ENCODE assay signal across 20 mouse cellular contexts in genomic region chr16:51917540-51917939, GRCm38 (mm10).
DNase-seq lines count a peak whose midpoint lies in the region; ATAC-seq and TF ChIP-seq lines count a peak whose summit lies in the region.
"Had no signal": no experiment of that assay in that cellular context is flagged by ENCODE, and none has a peak within 500 bp of the region (broad histone marks: within the 10 kb centered on the region; RNA-seq: fewer than 3 reads in every experiment).

No protein-coding gene starts in this region.

- no peak for DNase-seq in hindbrain, embryonic 11.5 days (ENCODE audit: low spot score)
- no peak for DNase-seq in hindbrain, embryonic 14.5 days (ENCODE audit: low spot score)
- DNase-seq: adrenal gland, adult 2 months; adrenal gland, postnatal 14 days; B cell, adult 2 months; cerebellum, adult 11 months; cerebellum, adult 2 months; cerebellum, adult 9-11 months; cerebellum, postnatal 25 days; gastrocnemius, adult 2 months; gastrocnemius, postnatal 14 days; heart, adult 11 months; kidney, adult 11 months had no signal

- no peak for TF ChIP-seq CTCF in C2C12 (IDR thresholded peaks at IDR 0.05; ENCODE audit: control insufficient read depth, insufficient read depth, insufficient read length)

- WGBS in hindbrain, embryonic 11.5 days = 45% methylated on average over 2 of the region's 2 CpGs
- 45% methylated on average over 2 of the region's 2 CpGs for WGBS in hindbrain, embryonic 14.5 days
- 44% methylated on average over 2 of the region's 2 CpGs for WGBS in midbrain, embryonic 12.5 days
- 38% methylated on average over 2 of the region's 2 CpGs for WGBS in midbrain, embryonic 15.5 days
- 44% methylated on average over 2 of the region's 2 CpGs for WGBS in forebrain, embryonic 13.5 days

- H3K4me3 ChIP-seq in hindbrain, embryonic 11.5 days (ENCODE audit: low read depth, low read length) = no peak overlapping the region
- H3K4me3 ChIP-seq in hindbrain, embryonic 14.5 days (replicated peaks; ENCODE audit: low read length) = no peak overlapping the region
- H3K4me3 ChIP-seq in midbrain, embryonic 12.5 days = no peak overlapping the region
- no peak overlapping the region for H3K4me3 ChIP-seq in midbrain, embryonic 15.5 days
- no peak overlapping the region for H3K4me3 ChIP-seq in C2C12 (ENCODE audit: insufficient read depth, poor library complexity, severe bottlenecking)
- no peak overlapping the region for H3K4me3 ChIP-seq in forebrain, embryonic 13.5 days
- H3K4me3 ChIP-seq: forebrain, embryonic 10.5 days; gastrocnemius, adult 2 months had no signal

- H3K4me1 ChIP-seq in hindbrain, embryonic 11.5 days (replicated peaks; ENCODE audit: control insufficient read depth, insufficient read depth, low read length) = no peaks in the 10 kb centered on the region
- peaks cover 20% of the 10 kb centered on the region for H3K4me1 ChIP-seq in hindbrain, embryonic 14.5 days (replicated peaks; ENCODE audit: control insufficient read depth, insufficient read depth, low read length)
- peaks cover 20% of the 10 kb centered on the region for H3K4me1 ChIP-seq in midbrain, embryonic 12.5 days
- peaks cover 21% of the 10 kb centered on the region for H3K4me1 ChIP-seq in midbrain, embryonic 15.5 days
- H3K4me1 ChIP-seq in forebrain, embryonic 13.5 days = peaks cover 20% of the 10 kb centered on the region; the same call in 1 of the 2 replicates

- no peak overlapping the region for H3ac ChIP-seq in C2C12 (ENCODE audit: control insufficient read depth, insufficient read length, low read depth)

- ATAC-seq in hindbrain, embryonic 11.5 days (ENCODE audit: low FRiP score) = no peak
- no peak for ATAC-seq in hindbrain, embryonic 14.5 days (ENCODE audit: low FRiP score)
- no peak for ATAC-seq in midbrain, embryonic 12.5 days (ENCODE audit: low FRiP score, low read depth)
- no peak for ATAC-seq in midbrain, embryonic 15.5 days (replicated peaks)
- ATAC-seq in forebrain, embryonic 13.5 days = no peak

- H3K79me3 ChIP-seq in C2C12 (ENCODE audit: low read depth) = no peaks in the 10 kb centered on the region

- peak overlapping the region; percentile 7; the same call in 1 of the 2 replicates for H3K27ac ChIP-seq in hindbrain, embryonic 11.5 days (ENCODE audit: low read depth, low read length)
- H3K27ac ChIP-seq in hindbrain, embryonic 14.5 days = no peak overlapping the region
- peak overlapping the region; percentile 64; the same call in 1 of the 2 replicates for H3K27ac ChIP-seq in midbrain, embryonic 12.5 days (replicated peaks)
- H3K27ac ChIP-seq in midbrain, embryonic 15.5 days = no peak overlapping the region
- H3K27ac ChIP-seq in forebrain, embryonic 13.5 days = no peak overlapping the region
- H3K27ac ChIP-seq: forebrain, embryonic 10.5 days; gastrocnemius, adult 2 months had no signal

- H3K9me3 ChIP-seq in hindbrain, embryonic 11.5 days (ENCODE audit: control insufficient read depth, low read length) = no peaks in the 10 kb centered on the region
- peaks cover 3% of the 10 kb centered on the region; the same call in 1 of the 2 replicates for H3K9me3 ChIP-seq in hindbrain, embryonic 14.5 days (ENCODE audit: control insufficient read depth, low read length)
- no peaks in the 10 kb centered on the region for H3K9me3 ChIP-seq in midbrain, embryonic 12.5 days
- no peaks in the 10 kb centered on the region for H3K9me3 ChIP-seq in midbrain, embryonic 15.5 days
- H3K9me3 ChIP-seq in forebrain, embryonic 13.5 days (replicated peaks) = no peaks in the 10 kb centered on the region
- H3K9me3 ChIP-seq: forebrain, embryonic 10.5 days had no signal

- no peak overlapping the region for H3K9ac ChIP-seq in hindbrain, embryonic 11.5 days (ENCODE audit: low read depth, low read length)
- no peak overlapping the region for H3K9ac ChIP-seq in hindbrain, embryonic 14.5 days
- H3K9ac ChIP-seq in midbrain, embryonic 12.5 days (replicated peaks) = no peak overlapping the region
- no peak overlapping the region for H3K9ac ChIP-seq in midbrain, embryonic 15.5 days
- no peak overlapping the region for H3K9ac ChIP-seq in forebrain, embryonic 13.5 days
- H3K9ac ChIP-seq: forebrain, postnatal 0 days had no signal

- H3K36me3 ChIP-seq in hindbrain, embryonic 11.5 days (ENCODE audit: control insufficient read depth, insufficient read depth, low read length) = no peaks in the 10 kb centered on the region
- no peaks in the 10 kb centered on the region for H3K36me3 ChIP-seq in hindbrain, embryonic 14.5 days (replicated peaks; ENCODE audit: control insufficient read depth, insufficient read depth)
- H3K36me3 ChIP-seq in midbrain, embryonic 12.5 days = no peaks in the 10 kb centered on the region
- H3K36me3 ChIP-seq in midbrain, embryonic 15.5 days (replicated peaks) = no peaks in the 10 kb centered on the region
- H3K36me3 ChIP-seq in C2C12 (ENCODE audit: control insufficient read depth, insufficient read depth) = no peaks in the 10 kb centered on the region
- H3K36me3 ChIP-seq in forebrain, embryonic 13.5 days (ENCODE audit: poor library complexity, severe bottlenecking) = no peaks in the 10 kb centered on the region
- H3K36me3 ChIP-seq: forebrain, embryonic 10.5 days had no signal

- H3K27me3 ChIP-seq in hindbrain, embryonic 11.5 days (ENCODE audit: control insufficient read depth, insufficient read depth, low read length) = no peaks in the 10 kb centered on the region
- no peaks in the 10 kb centered on the region for H3K27me3 ChIP-seq in hindbrain, embryonic 14.5 days (ENCODE audit: control insufficient read depth, insufficient read depth, low read length)
- no peaks in the 10 kb centered on the region for H3K27me3 ChIP-seq in midbrain, embryonic 12.5 days
- H3K27me3 ChIP-seq in midbrain, embryonic 15.5 days (replicated peaks) = no peaks in the 10 kb centered on the region
- no peaks in the 10 kb centered on the region for H3K27me3 ChIP-seq in C2C12 (ENCODE audit: control insufficient read depth, insufficient read depth, insufficient read length)
- H3K27me3 ChIP-seq in forebrain, embryonic 13.5 days = no peaks in the 10 kb centered on the region

- H3K79me2 ChIP-seq in C2C12 (ENCODE audit: control insufficient read depth, insufficient read depth) = no peaks in the 10 kb centered on the region

- H3K4me2 ChIP-seq in hindbrain, embryonic 11.5 days (replicated peaks; ENCODE audit: low read depth, low read length) = no peak overlapping the region
- H3K4me2 ChIP-seq in hindbrain, embryonic 14.5 days (replicated peaks) = no peak overlapping the region
- no peak overlapping the region for H3K4me2 ChIP-seq in midbrain, embryonic 12.5 days (replicated peaks)
- H3K4me2 ChIP-seq in midbrain, embryonic 15.5 days = no peak overlapping the region
- H3K4me2 ChIP-seq in forebrain, embryonic 13.5 days = no peak overlapping the region
- H3K4me2 ChIP-seq: heart, embryonic 11.5 days had no signal

TF ChIP-seq in C2C12, 6 proteins besides CTCF, POLR2A, EP300 and RAD21:
- TF ChIP-seq MYOG (IDR thresholded peaks at IDR 0.05; ENCODE audit: control insufficient read depth, extremely low read depth, insufficient read length) = no peak
- TF ChIP-seq USF1 (IDR thresholded peaks at IDR 0.05; ENCODE audit: low read depth) = peak; percentile 78

Comparison
In these comparisons a context has a peak if more than half of its experiments do, and no peak if none do; other contexts are left out.
1. H3K27ac ChIP-seq: peak in hindbrain, embryonic 11.5 days (single experiment) and midbrain, embryonic 12.5 days (single experiment); none in hindbrain, embryonic 14.5 days (single experiment), midbrain, embryonic 15.5 days (single experiment) and forebrain, embryonic 13.5 days (single experiment).